Mouse (Mus musculus) CH12.LX (cell line): ENCODE measurements around the gene Gtdc1. TPM values are rescaled to one million over a fixed set of nuclear protein-coding genes. Genes with fewer than 3 reads are reported as not detected.

Experiments used
- DNase-seq: peaks from one replicate; pipeline ENCODE4 v3.0.0-alpha.2; 2013; ENCODE audit errors: extremely low read depth
- H3K27ac ChIP-seq: 2 replicates; pipeline ENCODE4 v1.5.1; 2012; ENCODE audit warnings: low read depth, mild to moderate bottlenecking, control low read depth, moderate library complexity; ENCODE audit not compliant: insufficient read depth
- H3K27me3 ChIP-seq: replicated peaks from 2 replicates; pipeline ENCODE3; 2012; ENCODE audit warnings: inconsistent platforms
- H3K36me3 ChIP-seq, 2 experiments: replicated peaks in 1 of 2; 2 replicates each; pipeline versions ENCODE3 to v1.6.1; 2012; ENCODE audit warnings: inconsistent platforms in 1 of 2, low read length in 1 of 2, mild to moderate bottlenecking in 1 of 2, mixed read lengths in 1 of 2, moderate library complexity in 1 of 2; ENCODE audit not compliant: control insufficient read depth in 1 of 2, insufficient read depth in 1 of 2
- H3K4me1 ChIP-seq, 2 experiments: 2 replicates each; pipeline ENCODE4 v1.6.1; 2012; ENCODE audit warnings: inconsistent platforms in 1 of 2, moderate library complexity in 1 of 2; ENCODE audit not compliant: insufficient read depth in 2 of 2, control insufficient read depth in 1 of 2
- H3K4me2 ChIP-seq: 2 replicates; pipeline ENCODE4 v1.6.1; 2012; ENCODE audit warnings: low read depth, mild to moderate bottlenecking, control low read depth; ENCODE audit not compliant: poor library complexity, insufficient read depth, severe bottlenecking
- H3K4me3 ChIP-seq, 3 experiments: fragments of 150-350 bp in 1 of 3; sonication (generic) in 1 of 3; replicated peaks in 1 of 3; 2 replicates each; pipeline versions ENCODE3 to v1.5.1; 2011 to 2012; ENCODE audit warnings: low read depth in 2 of 3, low read length in 2 of 3, mild to moderate bottlenecking in 2 of 3, moderate library complexity in 2 of 3, control low read depth in 1 of 3, improper control_type of control experiment in 1 of 3, inconsistent platforms in 1 of 3, mixed read lengths in 1 of 3; ENCODE audit not compliant: poor library complexity in 1 of 3
- H3K79me2 ChIP-seq: replicated peaks from 2 replicates; pipeline ENCODE4 v1.6.1; 2012; ENCODE audit warnings: mild to moderate bottlenecking, moderate library complexity; ENCODE audit not compliant: control insufficient read depth, poor library complexity, insufficient read depth, severe bottlenecking; ENCODE audit errors: extremely low read depth
- H3K9ac ChIP-seq: 2 replicates; pipeline ENCODE4 v1.6.1; 2012; ENCODE audit warnings: low read depth, mild to moderate bottlenecking, control low read depth, moderate library complexity; ENCODE audit not compliant: insufficient read depth
- H3K9me3 ChIP-seq: replicated peaks from 2 replicates; pipeline ENCODE3; 2012; ENCODE audit warnings: low read length, inconsistent platforms, mixed read lengths
- CHD1 ChIP-seq: IDR thresholded peaks from 2 replicates; pipeline ENCODE4 v1.6.1; 2012; ENCODE audit warnings: low read depth, low read length, improper control_type of control experiment, inconsistent platforms
- CHD2 ChIP-seq: IDR thresholded peaks from 2 replicates; pipeline ENCODE4 v1.6.1; 2011; ENCODE audit warnings: low read length, improper control_type of control experiment
- E2F4 ChIP-seq: IDR thresholded peaks from 2 replicates; pipeline ENCODE4 v1.6.1; 2011; ENCODE audit warnings: low read depth, low read length, improper control_type of control experiment; ENCODE audit not compliant: insufficient replicate concordance
- EP300 ChIP-seq: IDR thresholded peaks from 2 replicates; pipeline ENCODE4 v1.6.1; 2011; ENCODE audit warnings: low read length, improper control_type of control experiment
- GABPA ChIP-seq: IDR thresholded peaks from 2 replicates; pipeline ENCODE4 v1.6.1; 2012; ENCODE audit warnings: low read depth, low read length, improper control_type of control experiment, inconsistent platforms; ENCODE audit not compliant: insufficient replicate concordance
- JUND ChIP-seq: conservative IDR thresholded peaks from 2 replicates; pipeline ENCODE4 v1.6.1; 2011; ENCODE audit warnings: low read depth, low read length, improper control_type of control experiment
- MAFK ChIP-seq: IDR thresholded peaks from 2 replicates; pipeline ENCODE4 v1.6.1; 2011; ENCODE audit warnings: low read length, improper control_type of control experiment; ENCODE audit not compliant: insufficient replicate concordance
- MAX ChIP-seq: IDR thresholded peaks from 2 replicates; pipeline ENCODE4 v1.6.1; 2011; ENCODE audit warnings: low read length, improper control_type of control experiment
- MAZ ChIP-seq: IDR thresholded peaks from 2 replicates; pipeline ENCODE4 v1.6.1; 2012; ENCODE audit warnings: low read depth, mild to moderate bottlenecking, inconsistent platforms, low read length, improper control_type of control experiment, moderate library complexity
- MXI1 ChIP-seq: IDR thresholded peaks from 2 replicates; pipeline ENCODE4 v1.6.1; 2011; ENCODE audit warnings: mild to moderate bottlenecking, low read depth, low read length, improper control_type of control experiment
- MYC ChIP-seq: IDR thresholded peaks from 2 replicates; pipeline ENCODE4 v1.6.1; 2011; ENCODE audit warnings: low read depth, mild to moderate bottlenecking, improper control_type of control experiment, low read length
- NRF1 ChIP-seq: IDR thresholded peaks from 2 replicates; pipeline ENCODE4 v1.6.1; 2014; ENCODE audit warnings: low read depth, mild to moderate bottlenecking, inconsistent platforms, low read length, improper control_type of control experiment, moderate library complexity
- PAX5 ChIP-seq: IDR thresholded peaks from 2 replicates; pipeline ENCODE4 v1.6.1; 2012; ENCODE audit warnings: low read length, inconsistent platforms, mixed read lengths
- RCOR1 ChIP-seq: conservative IDR thresholded peaks from 2 replicates; pipeline ENCODE4 v1.6.1; 2012; ENCODE audit warnings: low read depth, mild to moderate bottlenecking, inconsistent platforms, low read length, improper control_type of control experiment
- SIN3A ChIP-seq: IDR thresholded peaks from 2 replicates; pipeline ENCODE4 v1.6.1; 2012; ENCODE audit warnings: low read length, improper control_type of control experiment, inconsistent platforms
- TBP ChIP-seq: conservative IDR thresholded peaks from 2 replicates; pipeline ENCODE4 v1.6.1; 2011; ENCODE audit warnings: low read depth, low read length, improper control_type of control experiment
- TCF12 ChIP-seq: IDR thresholded peaks from 2 replicates; pipeline ENCODE4 v1.6.1; 2014; ENCODE audit warnings: low read depth, mild to moderate bottlenecking, inconsistent platforms, low read length, improper control_type of control experiment
- ZKSCAN1 ChIP-seq: IDR thresholded peaks from 2 replicates; pipeline ENCODE4 v1.6.1; 2012; ENCODE audit warnings: low read depth, inconsistent platforms, low read length, improper control_type of control experiment, borderline replicate concordance
- ZMIZ1 ChIP-seq: IDR thresholded peaks from 2 replicates; pipeline ENCODE4 v1.6.1; 2012; ENCODE audit warnings: low read depth, mild to moderate bottlenecking, inconsistent platforms, low read length, improper control_type of control experiment
- ZNF384 ChIP-seq: IDR thresholded peaks from 2 replicates; pipeline ENCODE4 v1.6.1; 2012; ENCODE audit warnings: low read depth, low read length, improper control_type of control experiment, inconsistent platforms
- dilution Hi-C: fragments of 300-500 bp; cut with MboI; formaldehyde crosslinking; loops from 2 replicates; pipeline ENCODE4 v1.14.3; 2020; ENCODE audit warnings: low sequenced_read_pairs; ENCODE audit not compliant: extremely low pct_unique_long_range_greater_than_20kb, extremely low pct_ligation_motif_present
- in situ Hi-C: fragments of 300-500 bp; cut with MboI; formaldehyde crosslinking; loops from 3 replicates; pipeline ENCODE4 v1.14.3; 2019; ENCODE audit warnings: low sequenced_read_pairs, low pct_ligation_motif_present, low pct_unique_long_range_greater_than_20kb, mixed read lengths
- polyA plus RNA-seq: library from polyadenylated mRNA; unstranded; fragments of >175 nt; gene quantifications from 2 replicates; pipeline ENCODE4 v1.2.1, GENCODE M21; 2012; ENCODE audit warnings: low read depth; ENCODE audit not compliant: insufficient read length
- total RNA-seq, 2 experiments: library from RNA; depleted of rRNA; stranded (reverse); fragments of 300-350 nt in 1 of 2; fragments of >200 nt in 1 of 2; gene quantifications; 2 replicates each; pipeline ENCODE4 v1.2.3; 2012 to 2014

Gene Gtdc1
- total and polyA plus RNA-seq, 3 experiments, result 11.1 to 18.2 (median 15.8) TPM

GRCm38 (mm10) chr2:44829753-44830152 is 97.7 kb downstream of the Gtdc1 start:
- H3K4me1 ChIP-seq, result peaks cover 3 to 15% of the 10 kb centered on the region in 2 experiments; a peak in 3 of 4 replicates
- dilution Hi-C loops, result no loop called here
- H3K9ac ChIP-seq, result no peak overlapping the region
- H3K27me3 ChIP-seq, result no peaks in the 10 kb centered on the region
- no peaks in the 10 kb centered on the region for H3K36me3 ChIP-seq
- H3K4me2 ChIP-seq, result no peak overlapping the region
- TF ChIP-seq ZNF384, result peak; percentile 42; the same call in 1 of the 2 replicates
- TF ChIP-seq MYC, result no peak
- TF ChIP-seq TBP, result no peak
- no peak for TF ChIP-seq ZMIZ1
- TF ChIP-seq NRF1, result no peak
- TF ChIP-seq, all 38 proteins: peak for 1
- in situ Hi-C loops, result no loop called here
- H3K9me3 ChIP-seq, result no peaks in the 10 kb centered on the region
- DNase-seq, result peak; percentile 5
- H3K27ac ChIP-seq, result no peak overlapping the region
- H3K4me3 ChIP-seq, result no peak overlapping the region
- H3K79me2 ChIP-seq, result no peaks in the 10 kb centered on the region

GRCm38 (mm10) chr2:44829346-44829745 is 98.1 kb downstream of the Gtdc1 start:
- DNase-seq, result peak; percentile 8
- Histone ChIP-seq H3K9ac (no peak overlapping the region), H3K36me3 (peaks cover 0 to under 1% of the 10 kb centered on the region in 2 experiments), H3K4me3 (no peak overlapping the region), H3K27ac (no peak overlapping the region), H3K27me3 (no peaks in the 10 kb centered on the region), H3K4me2 (0 out of 2 replicates have a peak overlapping the region, but pooled peaks have one; percentile 10), H3K4me1 (peaks cover 3 to 15% of the 10 kb centered on the region in 2 experiments; a peak in 3 of 4 replicates), H3K9me3 (no peaks in the 10 kb centered on the region), H3K79me2 (no peaks in the 10 kb centered on the region)
- dilution Hi-C loops (no loop called here), in situ Hi-C loops (no loop called here)
- no peak for TF ChIP-seq E2F4
- TF ChIP-seq JUND, result no peak
- no peak for TF ChIP-seq ZKSCAN1
- TF ChIP-seq TBP, result no peak
- TF ChIP-seq EP300, result no peak
- TF ChIP-seq CHD1, result no peak
- TF ChIP-seq MAZ, result no peak
- no peak for TF ChIP-seq PAX5

- Histone ChIP-seq H3K27ac (no peak overlapping the region), H3K4me3 (no peak overlapping the region), H3K9ac (no peak overlapping the region), H3K9me3 (no peaks in the 10 kb centered on the region), H3K36me3 (peaks cover 0 to 6% of the 10 kb centered on the region in 2 experiments)
- no peak for DNase-seq
- TF ChIP-seq TCF12 (no peak), RCOR1 (no peak), CHD2 (no peak), SIN3A (no peak), MAFK (no peak), MAX (no peak), PAX5 (no peak), GABPA (no peak), ZKSCAN1 (no peak), ZNF384 (no peak), JUND (no peak), MXI1 (no peak)
- TF ChIP-seq, all 38 proteins: peak for 0
- H3K4me1 ChIP-seq, result peaks cover 3 to 15% of the 10 kb centered on the region in 2 experiments; a peak in 3 of 4 replicates
- H3K27me3 ChIP-seq, result no peaks in the 10 kb centered on the region
- dilution Hi-C loops (no loop called here), in situ Hi-C loops (no loop called here)
- no peaks in the 10 kb centered on the region for H3K79me2 ChIP-seq
- no peak overlapping the region for H3K4me2 ChIP-seq
These were observed 100.8 kb downstream of the Gtdc1 start for GRCm38 (mm10) chr2:44826609-44827008.
